Mouse (Mus musculus) testis, adult 2 months (tissue): ENCODE results near the gene Spon1.

Source experiments
- CTCF ChIP-seq: fragments of 200-500 bp; IDR thresholded peaks from 2 replicates; pipeline ENCODE4 v1.5.1; 2012; ENCODE audit warnings: low read depth, mild to moderate bottlenecking, inconsistent platforms, low read length, moderate library complexity; ENCODE audit not compliant: control insufficient read depth, insufficient read depth, insufficient replicate concordance
- POLR2A ChIP-seq: fragments of 200-500 bp; IDR thresholded peaks from 2 replicates; pipeline ENCODE4 v1.6.1; 2012; ENCODE audit warnings: low read depth, mild to moderate bottlenecking, inconsistent platforms, low read length, moderate library complexity; ENCODE audit not compliant: control insufficient read depth

DNA sequence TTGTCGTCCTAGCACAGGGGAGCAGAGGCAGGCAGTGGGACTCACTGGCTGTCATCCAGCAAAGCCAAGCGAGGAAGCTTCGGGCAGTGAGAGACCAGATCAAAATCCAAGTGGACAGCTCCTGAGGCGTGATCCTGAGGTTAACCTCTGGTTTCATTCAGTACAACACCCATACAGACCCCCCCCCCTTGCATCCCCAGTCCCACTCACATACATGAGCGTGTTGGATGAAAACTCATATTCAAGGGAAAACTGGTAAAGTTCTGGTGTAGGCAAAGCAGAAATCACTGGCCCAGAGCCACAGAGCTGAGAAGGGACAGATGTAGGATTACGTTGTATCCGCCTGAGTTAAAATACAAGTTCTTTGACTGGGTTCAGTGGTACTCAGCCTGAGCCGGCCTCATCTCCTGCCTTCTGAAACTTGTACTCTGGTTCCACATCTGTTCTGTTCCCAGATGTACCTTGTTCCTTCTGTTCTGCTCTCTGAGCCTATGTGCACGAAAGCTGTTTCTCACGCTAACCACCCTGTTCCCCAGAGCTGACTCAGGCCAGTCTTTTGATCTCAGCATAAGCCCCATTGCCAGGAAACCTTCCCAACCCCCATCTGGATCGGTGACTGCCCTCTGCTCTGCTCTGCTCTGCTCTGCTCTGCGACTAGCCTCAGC lies 143.5 kb downstream of the Spon1 start:
- TF ChIP-seq POLR2A (no peak), CTCF (no peak)
